Mouse (Mus musculus): ENCODE data around the gene Smg1. TPM values are rescaled to one million over a fixed set of nuclear protein-coding genes. Genes with fewer than 3 reads are reported as not detected.
A peak's percentile ranks its signal among the peaks of the same experiment; 100 is the strongest.

Gene Smg1
- polyA plus RNA-seq, 1 experiment from 2014 or later, result 15.8 TPM

- H3K27me3 ChIP-seq (ENCODE audit: insufficient read depth, poor library complexity, severe bottlenecking), result no peaks in the 10 kb centered on the region
- H3K4me1 ChIP-seq (replicated peaks), result peaks cover 23% of the 10 kb centered on the region
- WGBS, result 95% methylated on average over 4 of the region's 4 CpGs
- peaks cover 80% of the 10 kb centered on the region for H3K36me3 ChIP-seq
- no peak overlapping the region for H3K4me3 ChIP-seq
- H3K9me3 ChIP-seq, result no peaks in the 10 kb centered on the region
- no peak for DNase-seq (ENCODE audit: low spot score)
- H3K27ac ChIP-seq, result no peak overlapping the region
Observed at GRCm38 (mm10) chr7:118123512-118124411, 119.7 kb downstream of the Smg1 start.

- peaks cover 88% of the 10 kb centered on the region for H3K36me3 ChIP-seq
- 97% methylated on average over 7 of the region's 7 CpGs for WGBS
- no peak for DNase-seq (ENCODE audit: low spot score)
Observed at GRCm38 (mm10) chr7:118122235-118122634, 121.2 kb downstream of the Smg1 start.

GRCm38 (mm10) chr7:118120654-118121053 is 122.8 kb downstream of the Smg1 start:
- H3K4me1 ChIP-seq (replicated peaks), result peaks cover 11% of the 10 kb centered on the region
- no peaks in the 10 kb centered on the region for H3K27me3 ChIP-seq (ENCODE audit: insufficient read depth, poor library complexity, severe bottlenecking)
- H3K27ac ChIP-seq, result no peak overlapping the region
- no peak overlapping the region for H3K4me3 ChIP-seq
- H3K9me3 ChIP-seq, result no peaks in the 10 kb centered on the region
- H3K36me3 ChIP-seq, result peaks cover 72% of the 10 kb centered on the region
- no peak for DNase-seq (ENCODE audit: low spot score)
- 91% methylated on average over 1 of the region's 1 CpGs for WGBS

More at GRCm38 (mm10) chr7:118122235-118122634, 121.2 kb downstream of the Smg1 start:
- Histone ChIP-seq H3K4me1 (replicated peaks) (peaks cover 17% of the 10 kb centered on the region), H3K27ac (no peak overlapping the region), H3K27me3 (ENCODE audit: insufficient read depth, poor library complexity, severe bottlenecking) (no peaks in the 10 kb centered on the region), H3K4me3 (no peak overlapping the region), H3K9me3 (no peaks in the 10 kb centered on the region)

GRCm38 (mm10) chr7:118119946-118120345 is 123.5 kb downstream of the Smg1 start:
- peaks cover 71% of the 10 kb centered on the region for H3K36me3 ChIP-seq
- no peaks in the 10 kb centered on the region for H3K9me3 ChIP-seq
- no peak overlapping the region for H3K4me3 ChIP-seq
- no peaks in the 10 kb centered on the region for H3K27me3 ChIP-seq (ENCODE audit: insufficient read depth, poor library complexity, severe bottlenecking)
- H3K4me1 ChIP-seq (replicated peaks), result peaks cover 13% of the 10 kb centered on the region
- H3K27ac ChIP-seq, result no peak overlapping the region
- WGBS, result 94% methylated on average over 5 of the region's 5 CpGs
- no peak for DNase-seq (ENCODE audit: low spot score)

- H3K4me1 ChIP-seq (replicated peaks), result peaks cover 21% of the 10 kb centered on the region
- no peak for DNase-seq (ENCODE audit: low spot score)
- no peaks in the 10 kb centered on the region for H3K9me3 ChIP-seq
- WGBS, result 64% methylated on average over 2 of the region's 2 CpGs
- no peak overlapping the region for H3K4me3 ChIP-seq
- no peaks in the 10 kb centered on the region for H3K27me3 ChIP-seq (ENCODE audit: insufficient read depth, poor library complexity, severe bottlenecking)
- H3K36me3 ChIP-seq, result peaks cover 73% of the 10 kb centered on the region
- no peak overlapping the region for H3K27ac ChIP-seq
Observed at GRCm38 (mm10) chr7:118119142-118119541, 124.3 kb downstream of the Smg1 start.

- peaks cover 28% of the 10 kb centered on the region for H3K4me1 ChIP-seq (replicated peaks)
- H3K36me3 ChIP-seq, result peaks cover 73% of the 10 kb centered on the region
- H3K27me3 ChIP-seq (ENCODE audit: insufficient read depth, poor library complexity, severe bottlenecking), result no peaks in the 10 kb centered on the region
- no peaks in the 10 kb centered on the region for H3K9me3 ChIP-seq
- 86% methylated on average over 3 of the region's 3 CpGs for WGBS
- H3K27ac ChIP-seq, result no peak overlapping the region
- no peak for DNase-seq (ENCODE audit: low spot score)
- H3K4me3 ChIP-seq, result no peak overlapping the region
Observed at GRCm38 (mm10) chr7:118118426-118118825, 125.0 kb downstream of the Smg1 start.

- peak overlapping the region; percentile 99 for H3K27ac ChIP-seq
- H3K27me3 ChIP-seq (ENCODE audit: insufficient read depth, poor library complexity, severe bottlenecking), result no peaks in the 10 kb centered on the region
- H3K9me3 ChIP-seq, result no peaks in the 10 kb centered on the region
- DNase-seq (ENCODE audit: low spot score), result no peak
- no peak overlapping the region for H3K4me3 ChIP-seq
- H3K36me3 ChIP-seq, result peaks cover 73% of the 10 kb centered on the region
- peaks cover 36% of the 10 kb centered on the region for H3K4me1 ChIP-seq (replicated peaks)
- WGBS, result 50% methylated on average over 4 of the region's 4 CpGs
Observed at GRCm38 (mm10) chr7:118117539-118118210, 125.8 kb downstream of the Smg1 start.

GRCm38 (mm10) chr7:118116787-118117538 is 126.5 kb downstream of the Smg1 start:
- H3K36me3 ChIP-seq, result peaks cover 73% of the 10 kb centered on the region
- H3K4me1 ChIP-seq (replicated peaks), result peaks cover 43% of the 10 kb centered on the region
- no peaks in the 10 kb centered on the region for H3K9me3 ChIP-seq
- peak overlapping the region; percentile 99 for H3K27ac ChIP-seq
- 22% methylated on average over 8 of the region's 8 CpGs for WGBS
- H3K4me3 ChIP-seq, result peak overlapping the region; percentile 76; the same call in 1 of the 2 replicates
- H3K27me3 ChIP-seq (ENCODE audit: insufficient read depth, poor library complexity, severe bottlenecking), result no peaks in the 10 kb centered on the region
- DNase-seq (ENCODE audit: low spot score), result no peak

GRCm38 (mm10) chr7:118115877-118116568 is 127.4 kb downstream of the Smg1 start, which contains the start of gene Rps15a:
Gene Rps15a, minus strand, starts transcription at chr7:118116188.
- DNase-seq (ENCODE audit: low spot score), result peak; percentile 92

GRCm38 (mm10) chr7:118115533-118115876 is 128.0 kb downstream of the Smg1 start:
- no peak for DNase-seq (ENCODE audit: low spot score)
- Histone ChIP-seq H3K9me3 (no peaks in the 10 kb centered on the region), H3K27me3 (ENCODE audit: insufficient read depth, poor library complexity, severe bottlenecking) (no peaks in the 10 kb centered on the region), H3K36me3 (peaks cover 73% of the 10 kb centered on the region), H3K27ac (peak overlapping the region; percentile 99), H3K4me3 (peak overlapping the region; percentile 76), H3K4me1 (replicated peaks) (peaks cover 57% of the 10 kb centered on the region)
- WGBS, result under 1% methylated on average over 20 of the region's 20 CpGs

More at GRCm38 (mm10) chr7:118115877-118116568, 127.4 kb downstream of the Smg1 start, which contains the start of gene Rps15a:
- peaks cover 53% of the 10 kb centered on the region for H3K4me1 ChIP-seq (replicated peaks)
- peaks cover 73% of the 10 kb centered on the region for H3K36me3 ChIP-seq
- WGBS, result under 1% methylated on average over 40 of the region's 40 CpGs
- H3K4me3 ChIP-seq, result peak within 1 kb of the TSS; percentile 76
- peak within 1 kb of the TSS; percentile 99 for H3K27ac ChIP-seq
- H3K9me3 ChIP-seq, result no peaks in the 10 kb centered on the region
- H3K27me3 ChIP-seq (ENCODE audit: insufficient read depth, poor library complexity, severe bottlenecking), result no peaks in the 10 kb centered on the region

GRCm38 (mm10) chr7:118113541-118114297 is 129.8 kb downstream of the Smg1 start:
- no peak for DNase-seq (ENCODE audit: low spot score)
- 75% methylated on average over 5 of the region's 5 CpGs for WGBS
- no peak overlapping the region for H3K27ac ChIP-seq
- no peaks in the 10 kb centered on the region for H3K27me3 ChIP-seq (ENCODE audit: insufficient read depth, poor library complexity, severe bottlenecking)
- peak overlapping the region; percentile 76 for H3K4me3 ChIP-seq
- H3K9me3 ChIP-seq, result no peaks in the 10 kb centered on the region
- peaks cover 73% of the 10 kb centered on the region for H3K36me3 ChIP-seq
- H3K4me1 ChIP-seq (replicated peaks), result peaks cover 57% of the 10 kb centered on the region
